Mouse (Mus musculus) layer of hippocampus, adult 9-11 months (tissue): Measurements from ENCODE around the gene Ucp3.
"Not testable (repeated sequence)": the region's sequence is repeated elsewhere in the genome, so short reads cannot be mapped to it uniquely, and the experiment has no call there.

Experiments
- DNase-seq: peaks from one replicate; pipeline ENCODE4 v3.0.0; 2022

The Ucp3 gene

GRCm38 (mm10) chr7:100473846-100474454 lies 1.2 kb downstream of the Ucp3 start:
- no peak for DNase-seq

DNA sequence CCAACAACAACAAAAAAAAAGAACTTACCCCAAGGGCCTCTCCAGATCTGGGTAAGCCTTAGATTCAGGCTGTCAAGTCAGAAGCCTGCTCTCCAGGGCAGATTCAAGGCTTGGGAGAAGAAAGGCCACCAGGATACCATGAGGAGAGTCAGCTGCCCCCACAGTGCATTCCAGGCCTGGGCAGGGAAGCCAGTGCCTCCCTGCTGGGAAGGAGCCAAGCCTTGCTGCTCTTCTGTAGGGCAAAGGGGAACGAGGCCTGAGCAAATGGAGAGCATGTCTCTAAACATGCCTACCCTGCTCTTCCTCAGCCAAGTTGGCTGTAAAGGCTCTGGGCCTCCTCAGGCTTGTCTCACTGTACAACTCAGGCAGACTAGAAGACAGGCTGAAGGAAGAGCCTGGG lies 1.9 kb downstream of the Ucp3 start:
- DNase-seq = no peak

GRCm38 (mm10) chr7:100479100-100479822 lies 6.5 kb downstream of the Ucp3 start:
- DNase-seq = no peak

DNA sequence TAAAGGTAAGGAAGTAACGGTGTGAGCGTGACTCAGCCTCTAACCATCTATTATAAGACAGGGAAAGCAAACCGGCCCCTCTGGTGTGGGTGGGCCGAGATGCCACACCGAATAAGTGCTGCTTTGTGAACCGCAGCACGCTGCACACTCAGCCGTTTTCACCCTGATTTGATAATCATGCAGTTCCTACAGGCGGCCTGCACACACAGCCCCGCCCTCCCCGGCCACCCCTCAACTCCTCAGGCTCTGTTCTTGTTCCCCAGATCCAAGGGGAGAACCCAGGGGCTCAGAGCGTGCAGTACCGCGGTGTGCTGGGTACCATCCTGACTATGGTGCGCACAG lies 7.0 kb downstream of the Ucp3 start:
- no peak for DNase-seq

GRCm38 (mm10) chr7:100480175-100480574 lies 7.4 kb downstream of the Ucp3 start:
- DNase-seq = no peak

DNA sequence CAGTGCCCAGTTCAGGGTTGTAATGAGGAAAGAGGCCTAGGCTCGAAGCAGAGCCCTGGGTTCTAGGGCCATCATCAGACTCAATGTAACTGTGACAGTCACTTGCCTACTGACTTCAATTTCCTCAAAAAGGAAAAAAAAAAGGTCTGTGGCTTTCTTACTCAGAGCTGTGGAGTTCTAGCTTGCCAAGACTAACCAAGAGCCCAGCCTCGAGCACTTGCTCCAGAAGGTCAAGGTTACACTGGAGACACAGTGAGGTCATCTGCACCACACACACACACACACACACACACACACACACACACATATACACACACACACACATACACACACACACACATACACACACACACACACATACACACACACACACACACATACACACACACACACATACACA lies 9.3 kb downstream of the Ucp3 start:
- not testable (repeated sequence) for DNase-seq

GRCm38 (mm10) chr7:100484493-100484892 lies 11.7 kb downstream of the Ucp3 start:
- DNase-seq = no peak

DNA sequence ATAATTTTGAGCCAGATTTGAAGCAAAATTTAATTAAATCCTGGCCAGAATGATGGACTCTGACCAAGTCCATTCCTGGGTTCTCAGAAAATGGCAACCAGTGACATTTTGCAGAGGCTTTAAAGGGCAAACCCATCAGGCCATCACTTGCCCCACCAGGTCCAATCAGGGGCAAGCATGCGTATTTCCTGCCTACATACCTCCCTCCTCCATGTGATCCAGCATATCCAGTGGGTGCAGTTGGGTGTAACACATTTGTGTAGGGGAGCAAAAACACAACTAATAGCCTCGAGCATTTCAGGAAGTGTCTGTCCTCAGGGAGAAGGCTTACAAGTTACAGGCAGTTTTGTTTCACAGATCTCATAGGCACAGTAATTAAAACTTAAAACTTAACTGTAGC lies 14.5 kb downstream of the Ucp3 start:
- no peak for DNase-seq

- DNase-seq = no peak
Observed at GRCm38 (mm10) chr7:100488474-100489048, 15.8 kb downstream of the Ucp3 start.

DNA sequence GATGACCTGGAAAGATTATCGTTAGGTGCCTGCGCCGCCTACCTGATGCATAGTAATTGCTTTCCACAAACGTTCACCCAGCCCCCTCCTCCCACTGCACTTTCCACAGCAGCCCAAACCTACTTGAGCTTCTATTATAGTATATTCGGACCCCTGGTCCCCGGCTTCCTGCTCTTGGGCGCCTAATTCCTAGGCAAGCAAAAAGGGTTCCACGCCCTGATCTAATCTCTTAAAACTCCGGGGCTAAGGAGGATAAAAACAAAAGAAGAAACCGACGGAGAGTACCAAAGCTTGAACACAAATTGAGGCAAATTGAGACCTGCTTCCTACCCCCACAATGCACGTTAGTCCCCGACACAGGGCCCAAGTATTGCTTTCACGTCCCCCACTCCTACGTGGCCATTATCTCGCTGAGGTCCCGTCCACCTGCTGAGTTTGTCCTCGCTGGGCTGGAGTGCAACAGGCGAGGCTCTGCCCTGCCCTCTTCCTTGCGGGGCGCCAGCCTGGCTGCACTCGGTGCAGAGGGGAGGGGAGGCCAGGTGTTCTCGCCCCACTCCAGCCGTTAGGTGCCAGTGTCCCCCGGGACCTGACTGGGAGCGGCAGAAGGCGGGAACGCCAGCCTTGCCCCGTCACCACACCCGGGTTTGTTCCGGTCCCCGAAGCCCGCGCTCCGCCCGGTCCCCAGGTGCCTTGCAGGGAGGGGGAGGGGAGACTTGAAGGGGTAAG lies 19.8 kb downstream of the Ucp3 start:
- DNase-seq = no peak

GRCm38 (mm10) chr7:100493117-100493483 lies 20.3 kb downstream of the Ucp3 start, which contains the start of gene Ucp2:
Gene Ucp2 (plus strand): TSS chr7:100493337.
- peak; percentile 82 for DNase-seq

- peak; percentile 58 for DNase-seq
Observed at GRCm38 (mm10) chr7:100493484-100494414, 21.0 kb downstream of the Ucp3 start.

- DNase-seq = no peak
Observed at GRCm38 (mm10) chr7:100494415-100494831, 21.6 kb downstream of the Ucp3 start.

DNA sequence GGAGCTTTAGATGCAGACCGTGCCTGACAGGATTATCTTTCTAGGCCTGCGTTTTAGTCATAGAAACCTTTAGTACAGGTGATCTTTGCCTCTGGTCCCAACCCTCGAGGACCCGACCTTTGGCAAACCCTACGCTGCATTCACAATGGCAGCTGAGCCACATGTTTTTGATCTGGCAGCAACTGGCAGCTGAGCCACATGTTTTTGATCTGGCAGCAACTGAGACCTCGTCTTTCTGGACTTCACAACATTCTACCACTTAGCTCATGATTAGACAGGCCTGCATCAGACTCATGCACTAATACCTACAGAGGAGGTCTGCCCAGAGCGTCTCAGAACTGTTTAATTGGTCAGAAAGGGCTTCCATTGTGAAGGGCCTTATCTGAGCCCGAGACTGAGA lies 22.3 kb downstream of the Ucp3 start:
- no peak for DNase-seq

DNA sequence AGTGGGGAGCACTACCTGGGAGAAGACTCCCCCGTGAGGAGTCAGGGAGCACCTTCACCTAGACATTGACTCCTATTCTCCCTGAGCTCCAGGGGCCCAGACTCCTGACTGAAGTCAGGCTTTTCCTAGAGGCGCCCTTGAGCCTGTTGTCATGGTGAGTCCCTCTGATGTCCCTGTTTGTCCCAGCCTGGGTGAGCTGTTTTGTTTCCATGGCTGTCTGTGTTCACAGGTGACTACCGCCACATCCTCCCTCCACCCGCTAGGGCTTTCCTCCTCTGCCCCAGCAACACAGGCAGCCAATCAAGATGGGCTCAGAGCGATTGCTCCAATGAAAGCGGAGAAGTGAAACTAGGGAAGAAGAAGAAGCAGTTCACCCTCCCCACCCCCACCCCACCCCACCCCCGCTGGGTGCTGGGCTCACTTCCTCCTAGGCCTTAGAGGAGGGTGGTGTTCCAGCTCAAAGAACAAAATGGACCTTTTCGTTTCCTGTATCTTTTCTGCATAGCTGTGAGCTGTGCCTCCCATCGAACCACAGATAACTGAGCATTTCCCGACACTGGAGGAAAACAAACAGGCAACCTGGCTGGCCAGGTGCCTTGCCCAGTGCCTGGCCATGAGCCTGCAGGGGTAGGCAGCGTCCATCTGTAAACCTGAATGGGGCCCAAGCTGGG lies 22.9 kb downstream of the Ucp3 start:
- peak; percentile 91 for DNase-seq

DNA sequence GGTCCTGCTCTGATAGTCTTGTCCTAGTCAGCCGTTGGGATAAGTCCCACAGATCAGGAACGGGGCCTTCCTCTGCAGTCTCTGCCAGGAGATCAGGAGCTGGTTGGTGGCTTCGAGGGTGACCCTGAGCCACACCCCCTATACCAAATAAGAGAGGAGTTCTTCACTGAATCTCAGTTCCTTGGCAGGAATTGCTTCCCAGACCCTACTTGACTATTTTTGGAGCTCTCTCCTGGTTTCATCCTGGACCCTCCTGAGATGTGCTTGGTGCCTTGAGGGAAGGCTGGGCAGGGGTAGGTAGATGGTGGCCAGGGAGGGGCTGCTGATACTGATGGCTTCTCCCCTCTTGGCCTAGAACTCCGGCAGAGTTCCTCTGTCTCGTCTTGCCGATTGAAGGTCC lies 23.6 kb downstream of the Ucp3 start:
- no peak for DNase-seq

GRCm38 (mm10) chr7:100496791-100497190 lies 24.0 kb downstream of the Ucp3 start:
- DNase-seq = no peak

GRCm38 (mm10) chr7:100497402-100497801 lies 24.6 kb downstream of the Ucp3 start:
- no peak for DNase-seq

GRCm38 (mm10) chr7:100497982-100498381 lies 25.2 kb downstream of the Ucp3 start:
- no peak for DNase-seq

- DNase-seq = no peak
Observed at GRCm38 (mm10) chr7:100499465-100499864, 26.7 kb downstream of the Ucp3 start.

DNA sequence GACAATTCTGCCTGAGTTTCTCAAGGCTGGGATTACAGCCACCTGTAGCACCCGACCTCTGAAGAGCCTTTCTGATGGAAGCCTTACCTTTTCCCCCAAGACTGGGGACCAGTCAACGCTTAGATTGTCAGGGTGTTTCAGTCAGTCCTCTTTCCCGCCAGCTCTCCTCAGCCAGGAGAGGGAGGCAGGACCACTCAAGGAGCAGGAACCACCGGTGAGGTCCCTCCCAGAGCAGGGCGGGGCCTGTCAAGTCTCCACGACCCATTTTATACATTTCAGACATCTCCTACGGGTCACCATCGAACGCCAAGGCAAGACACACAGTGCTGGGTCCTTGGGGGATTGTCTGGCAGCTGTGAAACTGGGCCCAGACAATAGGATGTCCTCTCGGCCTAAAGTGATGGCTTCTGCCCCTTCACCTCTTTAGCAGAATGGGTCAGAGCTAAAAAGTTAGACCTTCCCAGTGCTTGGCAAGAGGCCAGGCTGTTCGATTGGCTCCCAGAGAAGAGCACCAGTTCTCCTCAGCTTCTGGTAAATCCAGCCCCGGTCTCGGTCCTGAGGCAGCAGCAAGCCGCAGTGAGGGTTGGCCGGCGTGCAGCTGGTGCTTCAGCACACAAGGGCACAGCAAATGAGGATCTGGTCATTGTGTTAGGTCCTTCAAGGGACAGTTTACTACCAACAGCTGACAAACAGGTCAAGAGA lies 27.6 kb downstream of the Ucp3 start:
- DNase-seq = no peak
